Mouse (Mus musculus): ENCODE measurements around the gene Thpo. TPM values are rescaled to one million over a fixed set of nuclear protein-coding genes. Genes with fewer than 3 reads are reported as not detected.
A peak's percentile ranks its signal among the peaks of the same experiment; 100 is the strongest.

Gene Thpo
- under 1 TPM in 1 of 2 experiments, not detected in 1; 0.25 TPM for total RNA-seq (2021)

GRCm38 (mm10) chr16:20733731-20734730 is at the start of gene Thpo:
Gene Thpo (minus strand): TSS chr16:20734511.
- intact Hi-C loops (cut with DNase I), result loop anchor here (10.0 kb wide), 1 partner anchor 161 kb away; no protein-coding TSS in a partner anchor
- DNase-seq, result no peak

DNA sequence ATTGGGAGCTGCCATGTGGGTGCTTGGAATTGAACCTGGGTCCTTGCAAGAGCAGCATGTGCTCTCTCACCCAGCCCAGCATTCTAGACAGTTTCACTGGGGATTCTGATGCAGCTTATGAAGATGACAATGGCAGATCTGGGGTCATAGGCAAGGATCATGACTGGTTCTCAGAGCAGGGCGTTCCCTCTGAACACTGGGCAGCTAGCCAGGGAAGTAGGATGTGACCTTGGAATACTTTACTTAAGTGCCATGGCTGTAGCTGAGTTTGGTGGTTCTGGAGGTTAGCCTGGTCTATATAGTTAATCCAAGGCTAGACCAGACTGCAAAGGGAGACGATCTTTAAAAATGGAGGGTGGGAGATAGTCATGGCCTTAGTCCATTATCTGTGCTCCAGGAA is 49.6 kb upstream of the Thpo start:
- intact Hi-C loops (cut with DNase I), result no loop called here
- no peak for DNase-seq

GRCm38 (mm10) chr16:20781101-20781630 is 46.9 kb upstream of the Thpo start:
- intact Hi-C loops (cut with DNase I), result no loop called here
- no peak for DNase-seq

DNA sequence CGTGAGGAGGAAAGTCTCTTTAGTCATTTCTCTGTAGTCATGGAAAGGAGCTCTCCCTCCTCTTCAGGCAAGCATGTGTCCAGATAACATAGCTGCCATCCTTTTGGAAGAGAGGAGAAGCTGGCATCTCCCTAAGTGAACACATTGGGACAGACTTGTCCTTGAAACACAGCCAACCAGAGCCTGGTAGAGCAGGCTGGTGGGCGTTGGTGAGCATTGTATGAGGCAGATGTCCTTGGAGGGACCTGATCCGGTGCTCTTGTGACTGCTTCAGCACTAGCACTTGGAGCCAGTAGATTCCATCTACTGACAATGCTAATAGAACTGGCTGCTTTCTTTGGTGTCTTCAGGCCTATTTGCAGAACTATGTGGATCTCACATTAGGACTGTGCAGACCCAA is 45.5 kb upstream of the Thpo start:
- no peak for DNase-seq
- intact Hi-C loops (cut with DNase I), result no loop called here

DNA sequence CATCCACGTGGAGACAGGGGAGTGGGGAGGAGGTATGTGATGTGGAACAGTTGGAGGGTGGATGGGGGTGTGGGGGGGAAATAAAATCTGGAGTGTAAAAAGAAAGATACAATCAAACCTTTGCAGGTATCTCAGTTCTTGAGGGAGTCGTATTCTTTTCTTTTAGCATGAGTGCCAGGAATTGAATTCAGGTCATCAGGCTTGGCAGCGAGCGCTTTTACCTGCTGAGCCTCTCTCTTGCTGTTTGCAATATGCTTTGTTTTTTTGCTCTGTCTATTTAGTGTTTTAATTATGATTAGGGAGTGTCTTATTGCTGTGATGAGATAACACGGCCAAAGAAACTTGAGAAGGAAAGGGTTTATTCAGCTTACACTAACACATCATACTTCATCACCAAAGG is 40.7 kb upstream of the Thpo start:
- intact Hi-C loops (cut with DNase I), result no loop called here
- DNase-seq, result no peak

DNA sequence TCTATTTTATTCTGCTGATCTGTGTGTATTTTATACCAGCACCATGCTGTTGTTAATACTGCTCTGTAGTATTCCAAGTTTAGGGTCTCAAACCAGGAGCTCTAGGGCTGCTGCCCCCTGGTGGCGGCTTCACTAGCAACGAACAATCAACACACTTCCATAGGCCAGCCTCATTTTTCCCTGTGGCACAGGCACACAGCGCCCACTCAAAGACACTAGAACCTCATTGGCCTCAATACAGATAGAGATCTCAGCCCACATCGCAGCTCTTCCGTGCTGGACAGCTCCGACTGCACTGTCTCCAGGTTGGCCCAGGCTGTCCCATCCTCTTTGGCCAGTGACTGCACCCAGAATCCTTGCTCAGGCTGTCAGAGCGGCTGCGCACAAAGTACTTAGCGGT is 30.9 kb upstream of the Thpo start:
- intact Hi-C loops (cut with DNase I), result no loop called here
- DNase-seq, result peak; percentile 44 to 69

DNA sequence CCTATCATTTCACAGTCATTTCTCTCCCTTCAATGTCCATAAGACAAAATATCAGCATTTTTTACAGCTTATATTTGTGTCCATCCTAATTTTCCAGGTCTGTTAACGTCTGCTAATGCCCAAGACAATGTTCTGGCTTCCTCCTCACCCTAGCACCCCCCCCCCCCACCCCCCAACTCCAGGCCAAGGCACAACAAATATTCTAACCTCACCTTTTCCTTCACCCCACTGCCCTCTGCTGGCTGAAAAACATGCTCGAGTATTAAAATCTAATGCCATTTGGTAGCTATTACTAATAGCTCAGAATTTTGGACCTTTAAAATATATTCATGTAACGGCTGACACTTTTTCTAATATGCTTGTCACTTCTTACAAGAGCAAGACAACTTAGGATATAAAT is 27.4 kb upstream of the Thpo start:
- DNase-seq, result peak; percentile 45 to 67
- intact Hi-C loops (cut with DNase I), result loop anchor here (1.0 to 5.0 kb wide), 2 partner anchors 37 to 264 kb away; partner anchors contain the start of gene Eif2b5

- no peak for DNase-seq
- intact Hi-C loops (cut with DNase I), result no loop called here
Observed at GRCm38 (mm10) chr16:20757385-20757784, 23.1 kb upstream of the Thpo start.

DNA sequence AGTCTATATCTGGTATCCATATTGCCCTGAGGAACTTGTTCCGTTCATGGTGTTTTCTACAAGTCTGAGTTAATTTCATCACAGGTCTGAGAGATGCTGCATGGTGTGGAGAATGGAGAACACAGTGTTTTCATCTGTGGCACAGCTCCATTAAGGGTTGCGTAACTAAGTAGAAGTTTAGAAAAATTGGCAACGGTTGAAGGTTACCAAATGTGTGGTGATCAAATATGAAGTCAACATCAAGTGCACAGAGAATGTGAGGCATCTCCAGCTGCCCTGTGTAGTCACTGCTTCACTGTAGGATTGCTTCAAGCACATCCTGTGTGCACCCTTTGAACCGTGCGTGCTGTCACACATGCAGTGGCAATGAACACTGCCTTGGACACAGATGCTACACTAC is 21.7 kb upstream of the Thpo start:
- DNase-seq, result peak; percentile 39 to 43

GRCm38 (mm10) chr16:20750518-20750917 is 16.2 kb upstream of the Thpo start:
- intact Hi-C loops (cut with DNase I), result no loop called here
- DNase-seq, result peak in 1 of 2 experiments; percentile 22

More for the DNA sequence above, 21.7 kb upstream of the Thpo start:
- intact Hi-C loops (cut with DNase I), result no loop called here

DNA sequence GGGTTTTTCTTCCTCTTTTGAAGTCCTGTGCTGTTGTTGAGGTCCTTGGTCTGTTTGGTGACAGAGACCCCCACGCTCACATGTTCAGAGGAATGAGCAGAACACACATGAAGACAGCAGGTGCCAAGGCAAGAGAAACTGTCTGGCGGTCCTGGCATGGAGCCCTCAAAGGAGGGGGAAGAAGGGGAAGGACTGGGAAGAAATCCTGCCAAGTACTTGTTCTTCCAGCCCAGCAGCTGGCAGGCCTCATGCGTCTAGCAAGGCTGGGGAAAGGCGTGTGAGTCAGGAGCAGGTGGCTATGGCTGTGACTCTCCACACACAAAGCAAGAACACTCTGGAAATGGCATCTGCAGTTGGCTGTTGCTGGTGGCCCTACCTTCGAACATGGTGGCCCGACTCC is 12.3 kb upstream of the Thpo start:
- peak; percentile 75 to 80 for DNase-seq
- intact Hi-C loops (cut with DNase I), result no loop called here

GRCm38 (mm10) chr16:20739845-20740244 is 5.5 kb upstream of the Thpo start:
- DNase-seq, result no peak
- intact Hi-C loops (cut with DNase I), result loop anchor here (10.0 kb wide), 1 partner anchor 155 kb away; no protein-coding TSS in a partner anchor

DNA sequence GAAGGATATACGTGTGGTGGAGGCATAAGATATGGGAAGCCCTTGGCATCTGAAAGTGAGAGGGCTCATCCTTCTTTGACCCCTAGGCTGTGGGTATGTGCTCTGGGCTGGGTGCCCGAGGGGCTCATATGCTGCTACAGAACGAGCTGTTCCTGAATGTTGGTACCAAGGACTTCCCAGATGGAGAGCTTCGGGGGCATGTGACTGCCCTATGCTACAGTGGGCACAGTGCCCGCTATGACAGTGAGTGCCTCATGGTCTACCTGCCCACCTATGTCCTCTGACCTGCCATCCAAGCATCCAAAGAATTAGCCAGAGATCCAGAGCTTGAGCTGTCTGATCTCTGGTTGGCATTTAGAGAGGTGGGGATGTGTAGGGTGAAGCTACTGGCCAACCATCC is 2.5 kb upstream of the Thpo start:
- no peak for DNase-seq
- intact Hi-C loops (cut with DNase I), result loop anchor here (10.0 kb wide), 1 partner anchor 158 kb away; no protein-coding TSS in a partner anchor

- intact Hi-C loops (cut with DNase I), result loop anchor here (10.0 kb wide), 1 partner anchor 159 kb away; no protein-coding TSS in a partner anchor
- no peak for DNase-seq
Observed at GRCm38 (mm10) chr16:20736168-20736567, 1.9 kb upstream of the Thpo start.

- no peak for DNase-seq
- intact Hi-C loops (cut with DNase I), result loop anchor here (10.0 kb wide), 1 partner anchor 159 kb away; no protein-coding TSS in a partner anchor
Observed at GRCm38 (mm10) chr16:20735651-20736050, 1.3 kb upstream of the Thpo start.

- DNase-seq, result peak; percentile 63 to 69
- intact Hi-C loops (cut with DNase I), result loop anchor here (10.0 kb wide), 1 partner anchor 162 kb away; no protein-coding TSS in a partner anchor
Observed at GRCm38 (mm10) chr16:20732925-20733730, 1.2 kb downstream of the Thpo start, which contains the start of gene Chrd. Gene Chrd (plus strand): TSS chr16:20733127.

DNA sequence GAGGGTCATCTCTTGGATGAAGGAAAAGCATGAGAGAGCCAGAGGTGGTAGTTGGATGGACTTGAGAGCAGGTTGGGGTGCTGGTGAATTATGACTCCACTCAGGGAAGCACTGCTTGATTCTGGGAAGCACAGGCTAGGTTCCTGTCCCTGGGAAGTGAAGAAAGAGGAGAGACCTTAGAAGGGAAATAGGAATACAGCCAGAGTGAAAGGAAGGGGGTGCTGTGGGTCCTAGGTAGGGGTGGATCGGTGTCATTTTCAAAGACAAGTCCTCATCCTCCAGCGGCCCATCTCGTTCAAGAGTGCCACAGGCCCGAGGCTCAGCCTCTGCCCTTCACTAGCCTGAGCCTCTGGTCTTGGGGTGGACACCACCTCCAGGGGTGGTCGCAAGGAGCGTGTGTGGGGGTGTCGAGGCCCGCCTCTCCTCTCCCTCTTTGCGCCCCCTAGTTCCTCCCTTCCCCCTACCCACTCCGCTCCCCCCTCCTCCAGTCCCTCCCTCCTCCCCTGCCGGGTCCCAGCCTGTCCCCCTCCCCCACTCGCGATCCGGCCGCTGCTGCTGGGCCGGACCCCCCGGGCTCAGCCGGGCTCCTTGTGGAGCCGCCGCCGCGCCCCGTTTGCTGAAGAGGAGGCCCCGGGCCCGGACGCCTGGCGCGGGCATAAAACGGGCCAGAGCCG is 1.9 kb downstream of the Thpo start:
- DNase-seq, result no peak
- intact Hi-C loops (cut with DNase I), result loop anchor here (10.0 kb wide), 1 partner anchor 162 kb away; no protein-coding TSS in a partner anchor

DNA sequence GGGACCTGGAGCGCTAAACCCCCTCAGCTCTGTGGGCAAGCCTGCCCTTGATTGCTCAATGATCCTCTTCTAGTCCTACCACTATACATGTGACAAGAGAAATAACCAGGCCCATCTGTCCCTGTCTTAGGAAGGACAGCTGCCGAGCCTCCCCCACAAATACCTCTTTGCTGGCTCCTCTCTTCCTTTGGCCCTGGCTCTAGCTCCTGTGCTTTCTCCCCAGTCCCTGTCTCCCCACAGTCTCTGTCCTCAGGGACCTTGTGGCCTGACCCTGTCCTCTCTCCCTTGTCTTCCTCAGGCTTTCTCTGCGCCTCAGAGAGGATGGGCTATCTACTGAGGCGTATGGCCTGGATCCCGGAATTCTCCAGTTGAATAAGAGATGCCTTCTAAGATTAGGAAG is 2.6 kb downstream of the Thpo start:
- DNase-seq, result no peak
- intact Hi-C loops (cut with DNase I), result loop anchor here (10.0 kb wide), 1 partner anchor 163 kb away; no protein-coding TSS in a partner anchor

- intact Hi-C loops (cut with DNase I), result loop anchor here (10.0 kb wide), 1 partner anchor 164 kb away; no protein-coding TSS in a partner anchor
- no peak for DNase-seq
Observed at GRCm38 (mm10) chr16:20730293-20730711, 4.0 kb downstream of the Thpo start.

DNA sequence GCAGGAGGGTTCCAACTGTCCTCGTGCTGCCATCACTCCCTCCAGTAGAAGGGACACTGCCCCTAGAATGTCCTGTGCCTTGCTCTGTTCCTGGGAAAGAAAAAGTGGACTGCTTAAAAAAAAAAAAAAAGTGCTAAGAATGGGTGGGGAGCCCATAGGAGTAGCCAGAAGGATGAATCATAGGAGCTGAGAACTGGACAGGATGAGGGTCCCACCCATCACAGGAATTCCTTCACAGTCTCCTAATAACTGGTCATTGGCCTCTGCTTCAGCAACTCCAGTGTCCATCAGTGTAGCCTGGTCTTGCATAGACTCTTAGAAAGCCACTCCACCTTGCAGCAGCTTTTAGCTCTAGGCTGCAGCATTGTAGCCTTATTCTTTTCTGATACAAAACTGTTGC is 7.9 kb downstream of the Thpo start:
- intact Hi-C loops (cut with DNase I), result no loop called here
- no peak for DNase-seq

All from heart, postnatal 36 days (tissue).